In the genomic region with DNA sequence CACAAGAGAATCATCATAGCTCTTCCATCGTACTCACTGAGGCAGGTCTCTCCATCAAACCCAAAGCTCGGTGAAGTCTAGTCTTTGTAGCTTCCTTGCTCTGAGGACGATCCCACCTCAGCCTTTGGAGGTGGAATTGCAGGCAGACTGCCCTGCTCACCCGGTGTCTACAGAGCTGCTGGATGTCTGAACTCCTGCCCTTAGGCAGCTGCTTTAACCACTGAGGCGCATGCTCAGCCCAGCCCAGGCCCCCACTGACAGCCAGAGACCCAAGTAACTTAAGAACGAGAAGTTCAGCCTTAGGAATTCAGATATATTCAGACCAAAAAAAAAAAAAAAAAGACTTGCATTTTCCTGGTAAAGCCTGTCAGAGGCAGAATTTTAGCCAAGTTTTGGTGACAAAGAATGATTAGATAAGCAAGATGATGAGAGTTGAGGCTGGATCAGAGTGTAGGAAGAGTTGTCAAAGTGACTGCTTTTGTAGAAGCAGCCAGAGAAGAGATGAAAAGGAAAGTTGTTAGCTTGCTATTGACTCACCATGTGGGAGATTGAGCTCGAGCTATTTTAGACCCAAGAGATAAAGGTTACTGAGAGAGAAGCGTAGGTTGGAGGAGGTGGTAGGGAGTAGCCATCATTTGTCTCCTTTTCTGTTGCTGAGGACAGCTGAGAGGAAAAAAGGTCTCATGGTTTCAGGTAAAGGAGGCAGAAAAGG, we compare ENCODE assay signal across 19 mouse cellular contexts. TPM values are rescaled to one million over a fixed set of nuclear protein-coding genes. Genes with fewer than 3 reads are reported as not detected.
DNase-seq lines count a peak whose midpoint lies in the region; ATAC-seq and TF ChIP-seq lines count a peak whose summit lies in the region.
"Had no signal": no experiment of that assay in that cellular context is flagged by ENCODE, and none has a peak within 500 bp of the region (broad histone marks: within the 10 kb centered on the region; RNA-seq: fewer than 3 reads in every experiment).

No protein-coding gene starts in this region.

- H3K4me1 ChIP-seq in kidney, embryonic 16.5 days (ENCODE audit: insufficient read depth, low read length), result no peaks in the 10 kb centered on the region
- H3K4me1 ChIP-seq in cortical plate, adult 2 months (ENCODE audit: control insufficient read depth, insufficient read depth, low read length), result peaks cover 19% of the 10 kb centered on the region
- H3K4me1 ChIP-seq in limb, embryonic 10.5 days, result no peaks in the 10 kb centered on the region

- 80% methylated on average over 8 of the region's 8 CpGs for WGBS in kidney, embryonic 16.5 days
- 95% methylated on average over 8 of the region's 8 CpGs for WGBS in limb, embryonic 10.5 days

- no peak for ATAC-seq in kidney, embryonic 16.5 days (ENCODE audit: low FRiP score, low TSS enrichment)
- ATAC-seq in erythroblast, adult 5-6 weeks (replicated peaks; ENCODE audit: low FRiP score, poor library complexity, severe bottlenecking), result no peak

- TF ChIP-seq POLR2A in cortical plate, adult 2 months (IDR thresholded peaks at IDR 0.05; ENCODE audit: extremely low read depth, insufficient read depth, low read length), result no peak

- no peaks in the 10 kb centered on the region for H3K9me3 ChIP-seq in kidney, embryonic 16.5 days (ENCODE audit: low read length)
- no peaks in the 10 kb centered on the region for H3K9me3 ChIP-seq in limb, embryonic 10.5 days (replicated peaks)
- H3K9me3 ChIP-seq: limb, embryonic 15.5 days had no signal

- intact Hi-C loops in gastrocnemius, adult 2 months (cut with DNase I), result no loop called here

- H3K4me2 ChIP-seq in kidney, embryonic 16.5 days (replicated peaks; ENCODE audit: low read depth, low read length), result no peak overlapping the region
- H3K4me2 ChIP-seq: limb, embryonic 15.5 days; lung, embryonic 14.5 days had no signal

- H3K27me3 ChIP-seq in kidney, embryonic 16.5 days (ENCODE audit: insufficient read depth, low read length), result no peaks in the 10 kb centered on the region
- no peaks in the 10 kb centered on the region for H3K27me3 ChIP-seq in limb, embryonic 10.5 days (ENCODE audit: low read depth, poor library complexity, severe bottlenecking)
- H3K27me3 ChIP-seq: limb, embryonic 15.5 days had no signal

- H3K4me3 ChIP-seq in gastrocnemius, adult 2 months, result no peak overlapping the region
- no peak overlapping the region for H3K4me3 ChIP-seq in kidney, embryonic 16.5 days (ENCODE audit: low read length)
- H3K4me3 ChIP-seq in cortical plate, adult 2 months (ENCODE audit: insufficient read depth, low read length), result no peak overlapping the region
- H3K4me3 ChIP-seq in limb, embryonic 10.5 days, result no peak overlapping the region
- H3K4me3 ChIP-seq: limb, embryonic 15.5 days had no signal

- DNase-seq in gastrocnemius, adult 2 months, result no peak
- no peak for DNase-seq in gastrocnemius, postnatal 10 days
- DNase-seq in kidney, postnatal 4 days, result peak; percentile 23 to 26
- peak; percentile 54 to 81 for DNase-seq in left cerebral cortex, adult 9 months (ENCODE audit: low spot score in 2 of 2)
- DNase-seq in limb, embryonic 10.5 days (ENCODE audit: low spot score), result no peak
- DNase-seq: adrenal gland, postnatal 10 days; cerebellum, postnatal 14 days; kidney, adult 18-20 months; layer of hippocampus, postnatal 36 days; lung, embryonic 14.5 days; thymus, adult 18-20 months had no signal

- no peak for TF ChIP-seq CTCF in gastrocnemius, adult 2 months (IDR thresholded peaks at IDR 0.05)
- no peak for TF ChIP-seq CTCF in cortical plate, adult 2 months (IDR thresholded peaks at IDR 0.05; ENCODE audit: extremely low read depth, insufficient read depth, low read length)

- no peak overlapping the region for H3K9ac ChIP-seq in kidney, embryonic 16.5 days (replicated peaks; ENCODE audit: low read length)
- H3K9ac ChIP-seq: limb, embryonic 15.5 days; lung, embryonic 14.5 days had no signal

- peaks cover 47% of the 10 kb centered on the region for H3K36me3 ChIP-seq in kidney, embryonic 16.5 days (ENCODE audit: insufficient read depth, low read length)
- peaks cover 92% of the 10 kb centered on the region for H3K36me3 ChIP-seq in limb, embryonic 10.5 days

- H3K27ac ChIP-seq in gastrocnemius, adult 2 months, result peak overlapping the region; percentile 49; the same call in 1 of the 2 replicates
- no peak overlapping the region for H3K27ac ChIP-seq in kidney, embryonic 16.5 days (ENCODE audit: low read length)
- H3K27ac ChIP-seq in cortical plate, adult 2 months (ENCODE audit: insufficient read depth, low read length), result peak overlapping the region; percentile 88
- H3K27ac ChIP-seq in limb, embryonic 10.5 days, result no peak overlapping the region
- H3K27ac ChIP-seq: limb, embryonic 15.5 days had no signal

RNA-seq across cellular contexts. Expression of gene Brk1, which starts 7.8 kb away (rescaled TPM):
- total RNA-seq in gastrocnemius, adult 2 months (2021), result 10 to 100 TPM; 37.3 to 46.0 TPM
- total RNA-seq in gastrocnemius, postnatal 10 days (2021), result 10 to 100 TPM; 64.2 to 66.3 TPM
- polyA plus RNA-seq in kidney, embryonic 16.5 days (2015; fragmentation: Nextera tagmentation; extraction: Ambion mirVana), result 221 and 224 TPM in 2 replicates
- polyA plus RNA-seq in cortical plate, adult 2 months (2012; rRNA removed), result 425 and 442 TPM in 2 replicates
- total RNA-seq in erythroblast, adult 5-6 weeks (2015; ENCODE audit: low replicate concordance), result 86.5 and 91.5 TPM in 2 replicates
- total RNA-seq in erythroblast, adult 5-6 weeks (2017; ENCODE audit: low replicate concordance), result 36.9 and 54.7 TPM in 2 replicates
- polyA plus RNA-seq in limb, embryonic 10.5 days (2016; fragmentation: Nextera tagmentation; extraction: Ambion mirVana), result 206 and 208 TPM in 2 replicates

RNA-seq across cellular contexts. Expression of gene Vhl, which starts 11.3 kb away (rescaled TPM):
- total RNA-seq in gastrocnemius, adult 2 months (2021), result 1 to 10 TPM; 5.1 to 5.9 TPM
- 10 to 100 TPM; 10.1 to 13.4 TPM for total RNA-seq in gastrocnemius, postnatal 10 days (2021)
- 34.0 and 40.7 TPM in 2 replicates for polyA plus RNA-seq in kidney, embryonic 16.5 days (2015; fragmentation: Nextera tagmentation; extraction: Ambion mirVana)
- polyA plus RNA-seq in cortical plate, adult 2 months (2012; rRNA removed), result 55.1 and 67.8 TPM in 2 replicates
- total RNA-seq in erythroblast, adult 5-6 weeks (2015; ENCODE audit: low replicate concordance), result 6.3 and 11.5 TPM in 2 replicates
- total RNA-seq in erythroblast, adult 5-6 weeks (2017; ENCODE audit: low replicate concordance), result 3.6 and 8.9 TPM in 2 replicates
- polyA plus RNA-seq in limb, embryonic 10.5 days (2016; fragmentation: Nextera tagmentation; extraction: Ambion mirVana), result 41.4 and 47.7 TPM in 2 replicates

RNA-seq across cellular contexts. Expression of gene Fancd2os, which starts 11.9 kb away (rescaled TPM):
- not detected for total RNA-seq in gastrocnemius, adult 2 months (2021)
- total RNA-seq in gastrocnemius, postnatal 10 days (2021), result not detected
- 0.68 and 1.1 TPM in 2 replicates for polyA plus RNA-seq in kidney, embryonic 16.5 days (2015; fragmentation: Nextera tagmentation; extraction: Ambion mirVana)
- 0.19 and 0.21 TPM in 2 replicates for polyA plus RNA-seq in cortical plate, adult 2 months (2012; rRNA removed)
- not detected in 2 replicates for total RNA-seq in erythroblast, adult 5-6 weeks (2015; ENCODE audit: low replicate concordance)
- total RNA-seq in erythroblast, adult 5-6 weeks (2017; ENCODE audit: low replicate concordance), result not detected in 2 replicates
- polyA plus RNA-seq in limb, embryonic 10.5 days (2016; fragmentation: Nextera tagmentation; extraction: Ambion mirVana), result 0.30 TPM in 1 of 2 replicates, not detected in the other
- total RNA-seq: adrenal gland, postnatal 10 days; megakaryocyte-erythroid progenitor cell, adult 5-6 weeks; neutrophil, adult 5-6 weeks had no signal
- polyA plus RNA-seq: embryonic facial prominence, embryonic 11.5 days; hindbrain, embryonic 11.5 days; limb, embryonic 15.5 days had no signal

RNA-seq across cellular contexts. Expression of gene Irak2, which starts 25.9 kb away (rescaled TPM):
- total RNA-seq in gastrocnemius, adult 2 months (2021), result 1 to 10 TPM; 3.9 to 6.1 TPM
- total RNA-seq in gastrocnemius, postnatal 10 days (2021), result 1 to 10 TPM; 6.3 to 7.2 TPM
- 4.4 and 5.6 TPM in 2 replicates for polyA plus RNA-seq in kidney, embryonic 16.5 days (2015; fragmentation: Nextera tagmentation; extraction: Ambion mirVana)
- 23.7 and 24.7 TPM in 2 replicates for polyA plus RNA-seq in cortical plate, adult 2 months (2012; rRNA removed)
- total RNA-seq in erythroblast, adult 5-6 weeks (2015; ENCODE audit: low replicate concordance), result 18.8 and 56.0 TPM in 2 replicates
- total RNA-seq in erythroblast, adult 5-6 weeks (2017; ENCODE audit: low replicate concordance), result 58.7 and 68.4 TPM in 2 replicates
- 4.5 and 8.0 TPM in 2 replicates for polyA plus RNA-seq in limb, embryonic 10.5 days (2016; fragmentation: Nextera tagmentation; extraction: Ambion mirVana)

Comparison
In these comparisons a context has a peak if more than half of its experiments do, and no peak if none do; other contexts are left out.
1. DNase-seq: peak in kidney, postnatal 4 days (2 of 2) and left cerebral cortex, adult 9 months (2 of 2); none in gastrocnemius, adult 2 months (single experiment), gastrocnemius, postnatal 10 days (single experiment) and limb, embryonic 10.5 days (single experiment).
2. H3K27ac ChIP-seq: peak in gastrocnemius, adult 2 months (single experiment) and cortical plate, adult 2 months (single experiment); none in kidney, embryonic 16.5 days (single experiment) and limb, embryonic 10.5 days (single experiment).